ENCODE assay signal across 8 mouse cellular contexts in the genomic region with DNA sequence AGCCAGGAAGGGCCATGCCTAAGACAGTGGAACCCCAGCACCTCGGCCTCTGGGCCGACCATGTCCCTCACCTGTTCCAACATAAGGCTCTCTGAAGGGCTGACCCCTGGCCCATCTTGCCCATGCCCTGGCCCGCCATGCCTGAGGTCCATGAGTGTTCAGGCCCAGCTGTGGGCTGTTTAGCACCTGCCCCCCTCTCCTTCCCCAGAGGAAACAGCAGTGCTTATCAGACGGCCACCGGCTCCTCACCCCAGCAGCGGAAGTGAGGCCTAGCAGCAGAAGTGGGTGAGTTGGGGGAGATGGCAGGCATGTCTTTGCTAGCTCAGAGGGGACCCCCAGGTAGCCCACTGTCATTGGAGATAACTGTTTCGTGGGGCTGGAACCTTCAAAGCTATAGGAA. TPM values are rescaled to one million over a fixed set of nuclear protein-coding genes. Genes with fewer than 3 reads are reported as not detected.
DNase-seq lines count a peak whose midpoint lies in the region; ATAC-seq lines count a peak whose summit lies in the region.

No protein-coding gene starts in this region.

- WGBS in hindbrain, embryonic 11.5 days = 86% methylated on average over 7 of the region's 7 CpGs
- 85% methylated on average over 7 of the region's 7 CpGs for WGBS in hindbrain, embryonic 14.5 days
- WGBS in limb, embryonic 12.5 days = 82% methylated on average over 7 of the region's 7 CpGs
- WGBS in stomach, embryonic 14.5 days = 76% methylated on average over 7 of the region's 7 CpGs
- WGBS in midbrain, embryonic 14.5 days = 93% methylated on average over 7 of the region's 7 CpGs

- no peak for DNase-seq in hindbrain, embryonic 11.5 days (ENCODE audit: low spot score)
- no peak for DNase-seq in hindbrain, embryonic 14.5 days (ENCODE audit: low spot score)
- DNase-seq in adrenal gland, postnatal 4 days (ENCODE audit: low spot score in 2 of 2) = no peak
- DNase-seq in midbrain, embryonic 14.5 days = no peak
- DNase-seq in layer of hippocampus, postnatal 25 days (ENCODE audit: extremely low spot score in 1 of 2, low spot score in 1 of 2) = no peak

- H3K36me3 ChIP-seq in hindbrain, embryonic 11.5 days (ENCODE audit: control insufficient read depth, insufficient read depth, low read length) = 0 out of 2 replicates have a peak, but pooled peaks cover 3% of the 10 kb centered on the region
- peaks cover 30% of the 10 kb centered on the region for H3K36me3 ChIP-seq in hindbrain, embryonic 14.5 days (replicated peaks; ENCODE audit: control insufficient read depth, insufficient read depth)
- peaks cover 33% of the 10 kb centered on the region for H3K36me3 ChIP-seq in limb, embryonic 12.5 days
- H3K36me3 ChIP-seq in stomach, embryonic 14.5 days (ENCODE audit: control insufficient read depth, insufficient read depth, low read length) = peaks cover 29% of the 10 kb centered on the region
- H3K36me3 ChIP-seq in midbrain, embryonic 14.5 days (ENCODE audit: control insufficient read depth, insufficient read depth, low read length) = peaks cover 33% of the 10 kb centered on the region

- no peak overlapping the region for H3K27ac ChIP-seq in hindbrain, embryonic 11.5 days (ENCODE audit: low read depth, low read length)
- H3K27ac ChIP-seq in hindbrain, embryonic 14.5 days = no peak overlapping the region
- H3K27ac ChIP-seq in limb, embryonic 12.5 days = 0 out of 2 replicates have a peak overlapping the region, but pooled peaks have one; percentile 5
- H3K27ac ChIP-seq in stomach, embryonic 14.5 days (ENCODE audit: low read length) = no peak overlapping the region
- H3K27ac ChIP-seq in midbrain, embryonic 14.5 days (replicated peaks; ENCODE audit: low read depth, low read length) = no peak overlapping the region

- H3K9ac ChIP-seq in hindbrain, embryonic 11.5 days (ENCODE audit: low read depth, low read length) = no peak overlapping the region
- H3K9ac ChIP-seq in hindbrain, embryonic 14.5 days = no peak overlapping the region
- no peak overlapping the region for H3K9ac ChIP-seq in limb, embryonic 12.5 days (replicated peaks)
- H3K9ac ChIP-seq in stomach, embryonic 14.5 days (replicated peaks; ENCODE audit: low read depth, low read length) = no peak overlapping the region
- H3K9ac ChIP-seq in midbrain, embryonic 14.5 days (replicated peaks; ENCODE audit: low read length) = no peak overlapping the region

- H3K27me3 ChIP-seq in hindbrain, embryonic 11.5 days (ENCODE audit: control insufficient read depth, insufficient read depth, low read length) = no peaks in the 10 kb centered on the region
- H3K27me3 ChIP-seq in hindbrain, embryonic 14.5 days (ENCODE audit: control insufficient read depth, insufficient read depth, low read length) = no peaks in the 10 kb centered on the region
- H3K27me3 ChIP-seq in limb, embryonic 12.5 days = no peaks in the 10 kb centered on the region
- no peaks in the 10 kb centered on the region for H3K27me3 ChIP-seq in stomach, embryonic 14.5 days (ENCODE audit: control insufficient read depth, insufficient read depth, low read length)
- no peaks in the 10 kb centered on the region for H3K27me3 ChIP-seq in midbrain, embryonic 14.5 days (ENCODE audit: control insufficient read depth, insufficient read depth, low read length)

- H3K4me1 ChIP-seq in hindbrain, embryonic 11.5 days (replicated peaks; ENCODE audit: control insufficient read depth, insufficient read depth, low read length) = peaks cover 12% of the 10 kb centered on the region
- H3K4me1 ChIP-seq in hindbrain, embryonic 14.5 days (replicated peaks; ENCODE audit: control insufficient read depth, insufficient read depth, low read length) = peaks cover 4% of the 10 kb centered on the region; the same call in 1 of the 2 replicates
- peaks cover 19% of the 10 kb centered on the region for H3K4me1 ChIP-seq in limb, embryonic 12.5 days (replicated peaks)
- peaks cover 9% of the 10 kb centered on the region for H3K4me1 ChIP-seq in stomach, embryonic 14.5 days (ENCODE audit: control insufficient read depth, insufficient read depth, low read length)
- H3K4me1 ChIP-seq in midbrain, embryonic 14.5 days (ENCODE audit: control insufficient read depth, insufficient read depth, low read length) = no peaks in the 10 kb centered on the region

- H3K4me2 ChIP-seq in hindbrain, embryonic 11.5 days (replicated peaks; ENCODE audit: low read depth, low read length) = 0 out of 2 replicates have a peak overlapping the region, but pooled peaks have one; percentile 5
- H3K4me2 ChIP-seq in hindbrain, embryonic 14.5 days (replicated peaks) = no peak overlapping the region
- peak overlapping the region; percentile 18; the same call in 1 of the 2 replicates for H3K4me2 ChIP-seq in limb, embryonic 12.5 days
- peak overlapping the region; percentile 44; the same call in 1 of the 2 replicates for H3K4me2 ChIP-seq in stomach, embryonic 14.5 days (replicated peaks; ENCODE audit: low read depth, low read length)
- no peak overlapping the region for H3K4me2 ChIP-seq in midbrain, embryonic 14.5 days (ENCODE audit: low read length)

- no peak overlapping the region for H3K4me3 ChIP-seq in hindbrain, embryonic 11.5 days (ENCODE audit: low read depth, low read length)
- no peak overlapping the region for H3K4me3 ChIP-seq in hindbrain, embryonic 14.5 days (replicated peaks; ENCODE audit: low read length)
- no peak overlapping the region; the same call in 1 of the 2 replicates for H3K4me3 ChIP-seq in limb, embryonic 12.5 days (replicated peaks)
- no peak overlapping the region for H3K4me3 ChIP-seq in stomach, embryonic 14.5 days (ENCODE audit: low read depth, low read length)
- no peak overlapping the region for H3K4me3 ChIP-seq in midbrain, embryonic 14.5 days (replicated peaks; ENCODE audit: low read depth, low read length)

- no peaks in the 10 kb centered on the region for H3K9me3 ChIP-seq in hindbrain, embryonic 11.5 days (ENCODE audit: control insufficient read depth, low read length)
- no peaks in the 10 kb centered on the region for H3K9me3 ChIP-seq in hindbrain, embryonic 14.5 days (ENCODE audit: control insufficient read depth, low read length)
- no peaks in the 10 kb centered on the region for H3K9me3 ChIP-seq in limb, embryonic 12.5 days
- no peaks in the 10 kb centered on the region for H3K9me3 ChIP-seq in stomach, embryonic 14.5 days (ENCODE audit: control insufficient read depth, low read depth, low read length)
- no peaks in the 10 kb centered on the region for H3K9me3 ChIP-seq in midbrain, embryonic 14.5 days (ENCODE audit: control insufficient read depth, low read length)

- ATAC-seq in hindbrain, embryonic 11.5 days (ENCODE audit: low FRiP score) = no peak
- no peak for ATAC-seq in hindbrain, embryonic 14.5 days (ENCODE audit: low FRiP score)
- ATAC-seq in activated CD4-positive, CD25-positive, alpha-beta regulatory T cell, adult 4 months = peak; percentile 50
- ATAC-seq in limb, embryonic 12.5 days (ENCODE audit: insufficient number of reproducible peaks, insufficient read depth, low FRiP score, low TSS enrichment, low read depth) = no peak
- no peak for ATAC-seq in stomach, embryonic 14.5 days (ENCODE audit: insufficient number of reproducible peaks, insufficient read depth, low FRiP score, low read depth)
- ATAC-seq in midbrain, embryonic 14.5 days (ENCODE audit: low FRiP score, low TSS enrichment) = no peak

RNA-seq across cellular contexts. Expression of gene Unc13d, which starts 0.9 kb away (rescaled TPM):
- polyA plus RNA-seq in hindbrain, embryonic 11.5 days (2014; fragmentation: Nextera tagmentation; extraction: Ambion mirVana) = 1.1 and 1.3 TPM in 2 replicates
- polyA plus RNA-seq in hindbrain, embryonic 14.5 days (2014; fragmentation: Nextera tagmentation; extraction: Ambion mirVana) = 0.75 and 0.83 TPM in 2 replicates
- polyA plus RNA-seq in activated CD4-positive, CD25-positive, alpha-beta regulatory T cell, adult 4 months (2017; shearing (Covaris generic)) = 100 to 1,000 TPM in 1 of 2 experiments, 10 to 100 TPM in 1; 68.6 to 116 TPM
- polyA plus RNA-seq in limb, embryonic 12.5 days (2016; fragmentation: Nextera tagmentation; extraction: Ambion mirVana) = 1.4 and 1.7 TPM in 2 replicates
- polyA plus RNA-seq in stomach, embryonic 14.5 days (2014; fragmentation: Nextera tagmentation; extraction: Ambion mirVana) = 3.7 and 4.7 TPM in 2 replicates
- 1 to 10 TPM; 1.1 to 2.4 TPM for total RNA-seq in adrenal gland, postnatal 4 days (2021)
- polyA plus RNA-seq in midbrain, embryonic 14.5 days (2014; fragmentation: Nextera tagmentation; extraction: Ambion mirVana) = 1.1 and 1.5 TPM in 2 replicates
- 1 to 10 TPM; 1.3 to 2.4 TPM for total RNA-seq in layer of hippocampus, postnatal 25 days (2021)

RNA-seq across cellular contexts. Expression of gene Wbp2, which starts 10.0 kb away (rescaled TPM):
- polyA plus RNA-seq in hindbrain, embryonic 11.5 days (2014; fragmentation: Nextera tagmentation; extraction: Ambion mirVana) = 85.4 and 88.6 TPM in 2 replicates
- 164 and 183 TPM in 2 replicates for polyA plus RNA-seq in hindbrain, embryonic 14.5 days (2014; fragmentation: Nextera tagmentation; extraction: Ambion mirVana)
- 100 to 1,000 TPM in 1 of 2 experiments, 10 to 100 TPM in 1; 85.4 to 142 TPM for polyA plus RNA-seq in activated CD4-positive, CD25-positive, alpha-beta regulatory T cell, adult 4 months (2017; shearing (Covaris generic))
- 33.2 and 36.6 TPM in 2 replicates for polyA plus RNA-seq in limb, embryonic 12.5 days (2016; fragmentation: Nextera tagmentation; extraction: Ambion mirVana)
- 74.0 and 82.4 TPM in 2 replicates for polyA plus RNA-seq in stomach, embryonic 14.5 days (2014; fragmentation: Nextera tagmentation; extraction: Ambion mirVana)
- 100 to 1,000 TPM; 126 to 136 TPM for total RNA-seq in adrenal gland, postnatal 4 days (2021)
- polyA plus RNA-seq in midbrain, embryonic 14.5 days (2014; fragmentation: Nextera tagmentation; extraction: Ambion mirVana) = 152 and 160 TPM in 2 replicates
- total RNA-seq in layer of hippocampus, postnatal 25 days (2021) = 100 to 1,000 TPM; 390 to 418 TPM

RNA-seq across cellular contexts. Expression of gene Unk, which starts 46.7 kb away (rescaled TPM):
- polyA plus RNA-seq in hindbrain, embryonic 11.5 days (2014; fragmentation: Nextera tagmentation; extraction: Ambion mirVana) = 25.8 and 26.9 TPM in 2 replicates
- 25.6 and 29.3 TPM in 2 replicates for polyA plus RNA-seq in hindbrain, embryonic 14.5 days (2014; fragmentation: Nextera tagmentation; extraction: Ambion mirVana)
- 10 to 100 TPM; 10.4 to 12.3 TPM for polyA plus RNA-seq in activated CD4-positive, CD25-positive, alpha-beta regulatory T cell, adult 4 months (2017; shearing (Covaris generic))
- polyA plus RNA-seq in limb, embryonic 12.5 days (2016; fragmentation: Nextera tagmentation; extraction: Ambion mirVana) = 50.0 and 51.8 TPM in 2 replicates
- polyA plus RNA-seq in stomach, embryonic 14.5 days (2014; fragmentation: Nextera tagmentation; extraction: Ambion mirVana) = 29.2 and 31.6 TPM in 2 replicates
- 10 to 100 TPM; 41.3 to 45.5 TPM for total RNA-seq in adrenal gland, postnatal 4 days (2021)
- polyA plus RNA-seq in midbrain, embryonic 14.5 days (2014; fragmentation: Nextera tagmentation; extraction: Ambion mirVana) = 26.5 and 33.0 TPM in 2 replicates
- 10 to 100 TPM; 19.6 to 23.2 TPM for total RNA-seq in layer of hippocampus, postnatal 25 days (2021)

RNA-seq across cellular contexts. Expression of gene H3f3b, which starts 49.1 kb away (rescaled TPM):
- polyA plus RNA-seq in hindbrain, embryonic 11.5 days (2014; fragmentation: Nextera tagmentation; extraction: Ambion mirVana) = 2,172 and 2,203 TPM in 2 replicates
- polyA plus RNA-seq in hindbrain, embryonic 14.5 days (2014; fragmentation: Nextera tagmentation; extraction: Ambion mirVana) = 1,746 and 2,054 TPM in 2 replicates
- 1,000 to 10,000 TPM; 1,520 to 1,873 TPM for polyA plus RNA-seq in activated CD4-positive, CD25-positive, alpha-beta regulatory T cell, adult 4 months (2017; shearing (Covaris generic))
- polyA plus RNA-seq in limb, embryonic 12.5 days (2016; fragmentation: Nextera tagmentation; extraction: Ambion mirVana) = 2,405 and 2,474 TPM in 2 replicates
- polyA plus RNA-seq in stomach, embryonic 14.5 days (2014; fragmentation: Nextera tagmentation; extraction: Ambion mirVana) = 1,982 and 2,067 TPM in 2 replicates
- total RNA-seq in adrenal gland, postnatal 4 days (2021) = 100 to 1,000 TPM; 751 to 846 TPM
- polyA plus RNA-seq in midbrain, embryonic 14.5 days (2014; fragmentation: Nextera tagmentation; extraction: Ambion mirVana) = 2,683 and 2,948 TPM in 2 replicates
- 100 to 1,000 TPM; 281 to 291 TPM for total RNA-seq in layer of hippocampus, postnatal 25 days (2021)

RNA-seq across cellular contexts. Expression of gene Trim47, which starts 50.2 kb away (rescaled TPM):
- polyA plus RNA-seq in hindbrain, embryonic 11.5 days (2014; fragmentation: Nextera tagmentation; extraction: Ambion mirVana) = 3.0 TPM in 2 replicates
- 9.4 and 10.6 TPM in 2 replicates for polyA plus RNA-seq in hindbrain, embryonic 14.5 days (2014; fragmentation: Nextera tagmentation; extraction: Ambion mirVana)
- polyA plus RNA-seq in activated CD4-positive, CD25-positive, alpha-beta regulatory T cell, adult 4 months (2017; shearing (Covaris generic)) = not detected
- 6.0 and 7.9 TPM in 2 replicates for polyA plus RNA-seq in limb, embryonic 12.5 days (2016; fragmentation: Nextera tagmentation; extraction: Ambion mirVana)
- polyA plus RNA-seq in stomach, embryonic 14.5 days (2014; fragmentation: Nextera tagmentation; extraction: Ambion mirVana) = 12.2 and 17.3 TPM in 2 replicates
- 10 to 100 TPM; 21.3 to 23.9 TPM for total RNA-seq in adrenal gland, postnatal 4 days (2021)
- 5.2 and 5.3 TPM in 2 replicates for polyA plus RNA-seq in midbrain, embryonic 14.5 days (2014; fragmentation: Nextera tagmentation; extraction: Ambion mirVana)
- total RNA-seq in layer of hippocampus, postnatal 25 days (2021) = 1 to 10 TPM; 5.6 to 5.9 TPM

Comparison
In these comparisons a context has a peak if more than half of its experiments do, and no peak if none do; other contexts are left out.
1. H3K4me2 ChIP-seq: peak in hindbrain, embryonic 11.5 days (single experiment), limb, embryonic 12.5 days (single experiment) and stomach, embryonic 14.5 days (single experiment); none in hindbrain, embryonic 14.5 days (single experiment) and midbrain, embryonic 14.5 days (single experiment).
2. RNA of gene Unc13d, which starts 0.9 kb away (polyA plus RNA-seq): 68.6 to 116 TPM in activated CD4-positive, CD25-positive, alpha-beta regulatory T cell, adult 4 months; 3.7 to 4.7 TPM in stomach, embryonic 14.5 days, 1.4 to 1.7 TPM in limb, embryonic 12.5 days, 1.1 to 1.3 TPM in hindbrain, embryonic 11.5 days, 1.1 to 1.5 TPM in midbrain, embryonic 14.5 days and 0.75 to 0.83 TPM in hindbrain, embryonic 14.5 days; every median in the first group is over 10 times any median in the second.